Mouse (Mus musculus): ENCODE measurements at regions not wholly inside any gene's neighbourhood (a gene's known extent, or its start where the extent isn't known, plus 50 kb on each side); places are given as distances from the start of the nearest gene placed in this dataset.

- no peak overlapping the region for H3K9ac ChIP-seq (ENCODE audit: low read depth, low read length)
- H3K4me3 ChIP-seq (ENCODE audit: low read length): no peak overlapping the region
- no peaks in the 10 kb centered on the region for H3K4me1 ChIP-seq (ENCODE audit: control insufficient read depth, insufficient read depth, low read length)
- ATAC-seq: no peak
- WGBS: 78% methylated on average over 3 of the region's 3 CpGs
- no peaks in the 10 kb centered on the region for H3K27me3 ChIP-seq (replicated peaks; ENCODE audit: control insufficient read depth, insufficient read depth, low read length)
- H3K9me3 ChIP-seq (ENCODE audit: control insufficient read depth, low read length): no peaks in the 10 kb centered on the region
- H3K27ac ChIP-seq (ENCODE audit: low read length): no peak overlapping the region
- H3K4me2 ChIP-seq (ENCODE audit: low read depth, low read length): no peak overlapping the region
- no peaks in the 10 kb centered on the region for H3K36me3 ChIP-seq (ENCODE audit: control insufficient read depth, insufficient read depth, low read length)
Measured at GRCm38 (mm10) chr10:121206743-121207039, 144.4 kb downstream of the Tbc1d30 start.
